Mouse (Mus musculus) embryonic facial prominence, embryonic 11.5 days (tissue): ENCODE results near the gene Eif3c. TPM values are rescaled to one million over a fixed set of nuclear protein-coding genes. Genes with fewer than 3 reads are reported as not detected.

Source experiments
- ATAC-seq: fragments of 200-750 bp; cut with Nextera tagmentation; replicated peaks from 2 replicates; pipeline ENCODE4 v1.8.0; 2017; ENCODE audit warnings: low read depth; ENCODE audit not compliant: insufficient number of reproducible peaks, low FRiP score, low TSS enrichment
- DNase-seq: peaks from one replicate; pipeline ENCODE4 v3.0.0-alpha.2; 2015; ENCODE audit warnings: low spot score
- H3K27ac ChIP-seq: fragments of 300-500 bp; sonication (generic); replicated peaks from 2 replicates; pipeline ENCODE4 v1.5.1; 2014; ENCODE audit warnings: mild to moderate bottlenecking, low read depth, low read length, control low read depth
- H3K27me3 ChIP-seq: fragments of 300-500 bp; sonication (generic); 2 replicates; pipeline ENCODE4 v1.6.1; 2014; ENCODE audit warnings: mild to moderate bottlenecking, low read length, moderate library complexity, mixed read lengths; ENCODE audit not compliant: control insufficient read depth, insufficient read depth
- H3K36me3 ChIP-seq: fragments of 300-500 bp; sonication (generic); replicated peaks from 2 replicates; pipeline ENCODE4 v1.6.1; 2014; ENCODE audit warnings: low read depth, mild to moderate bottlenecking, low read length, moderate library complexity, mixed read lengths; ENCODE audit not compliant: control insufficient read depth, insufficient read depth
- H3K4me1 ChIP-seq: fragments of 300-500 bp; sonication (generic); 2 replicates; pipeline ENCODE4 v1.6.1; 2014; ENCODE audit warnings: low read length, mixed read lengths; ENCODE audit not compliant: control insufficient read depth, insufficient read depth
- H3K4me2 ChIP-seq: fragments of 300-500 bp; sonication (generic); 2 replicates; pipeline ENCODE4 v1.6.1; 2014; ENCODE audit warnings: low read depth, mild to moderate bottlenecking, control low read depth, low read length, moderate library complexity
- H3K4me3 ChIP-seq: fragments of 300-500 bp; sonication (generic); 2 replicates; pipeline ENCODE4 v1.5.1; 2014; ENCODE audit warnings: low read depth, low read length, control low read depth
- H3K9ac ChIP-seq: fragments of 300-500 bp; sonication (generic); replicated peaks from 2 replicates; pipeline ENCODE4 v1.6.1; 2014; ENCODE audit warnings: mild to moderate bottlenecking, control low read depth, low read length
- H3K9me3 ChIP-seq: fragments of 300-500 bp; sonication (generic); replicated peaks from 2 replicates; pipeline ENCODE4 v1.6.1; 2016; ENCODE audit warnings: mild to moderate bottlenecking, low read length, inconsistent platforms, mixed read lengths; ENCODE audit not compliant: control insufficient read depth
- WGBS: fragments of 180-500 bp; shearing (Covaris S2); extraction: QIAGEN DNeasy Blood & Tissue Kit; methylation state at CpG from one replicate; pipeline ENCODE4 v1.1.7; 2014; 5-methylcytosine and 5-hydroxymethylcytosine counted together
- polyA plus RNA-seq: library from polyadenylated mRNA; unstranded; fragments of >200 nt; fragmentation: Nextera tagmentation; extraction: Ambion mirVana; gene quantifications from 2 replicates; pipeline ENCODE4 v1.2.1, GENCODE M21; 2014

The Eif3c gene
- polyA plus RNA-seq, 1 experiment from 2014 or later, result 184 TPM

- no peaks in the 10 kb centered on the region for H3K36me3 ChIP-seq
- peak overlapping the region; percentile 65 for H3K4me2 ChIP-seq
- under 1% methylated on average over 22 of the region's 22 CpGs for WGBS
- H3K4me3 ChIP-seq, result peak overlapping the region; percentile 37
- ATAC-seq (peak; percentile 68; the same call in 1 of the 2 replicates), DNase-seq (peak; percentile 94)
- no peaks in the 10 kb centered on the region; the same call in 1 of the 2 replicates for H3K27me3 ChIP-seq
- H3K27ac ChIP-seq, result peak overlapping the region; percentile 54; the same call in 1 of the 2 replicates
- H3K4me1 ChIP-seq, result no peaks in the 10 kb centered on the region; the same call in 1 of the 2 replicates
- no peaks in the 10 kb centered on the region for H3K9me3 ChIP-seq
- H3K9ac ChIP-seq, result peak overlapping the region; percentile 59
Measured at GRCm38 (mm10) chr7:126583251-126583709, 17.1 kb upstream of the Eif3c start.

- no peaks in the 10 kb centered on the region for H3K9me3 ChIP-seq
- ATAC-seq (peak; percentile 54), DNase-seq (peak; percentile 61)
- WGBS, result 2% methylated on average over 20 of the region's 20 CpGs
- no peaks in the 10 kb centered on the region; the same call in 1 of the 2 replicates for H3K27me3 ChIP-seq
- peak overlapping the region; percentile 37 for H3K4me3 ChIP-seq
- H3K4me2 ChIP-seq, result peak overlapping the region; percentile 65
- no peaks in the 10 kb centered on the region for H3K36me3 ChIP-seq
- H3K27ac ChIP-seq, result no peak overlapping the region
- H3K9ac ChIP-seq, result peak overlapping the region; percentile 59
- H3K4me1 ChIP-seq, result no peaks in the 10 kb centered on the region; the same call in 1 of the 2 replicates
Measured at GRCm38 (mm10) chr7:126582759-126583158, 16.5 kb upstream of the Eif3c start.

- no peak overlapping the region for H3K4me3 ChIP-seq
- H3K9me3 ChIP-seq, result no peaks in the 10 kb centered on the region
- no peak for DNase-seq
- H3K36me3 ChIP-seq, result no peaks in the 10 kb centered on the region
- WGBS, result 87% methylated on average over 6 of the region's 6 CpGs
- no peak overlapping the region for H3K27ac ChIP-seq
- ATAC-seq, result no peak
- no peaks in the 10 kb centered on the region for H3K4me1 ChIP-seq
- H3K27me3 ChIP-seq, result no peaks in the 10 kb centered on the region; the same call in 1 of the 2 replicates
- no peak overlapping the region for H3K9ac ChIP-seq
- H3K4me2 ChIP-seq, result no peak overlapping the region
Measured at GRCm38 (mm10) chr7:126581661-126582060, 15.4 kb upstream of the Eif3c start.

- no peak overlapping the region for H3K4me3 ChIP-seq
- no peaks in the 10 kb centered on the region for H3K4me1 ChIP-seq
- WGBS, result 56% methylated on average over 8 of the region's 8 CpGs
- ATAC-seq (no peak), DNase-seq (peak; percentile 55)
- H3K9ac ChIP-seq, result no peak overlapping the region
- H3K4me2 ChIP-seq, result no peak overlapping the region
- H3K36me3 ChIP-seq, result no peaks in the 10 kb centered on the region; the same call in 1 of the 2 replicates
- no peak overlapping the region for H3K27ac ChIP-seq
- H3K27me3 ChIP-seq, result no peaks in the 10 kb centered on the region
- H3K9me3 ChIP-seq, result no peaks in the 10 kb centered on the region
Measured at GRCm38 (mm10) chr7:126579172-126579571, 13.0 kb upstream of the Eif3c start.

GRCm38 (mm10) chr7:126576946-126577345 lies 10.7 kb upstream of the Eif3c start:
- DNase-seq, result peak; percentile 70
- Histone ChIP-seq H3K9ac (no peak overlapping the region), H3K36me3 (no peaks in the 10 kb centered on the region; the same call in 1 of the 2 replicates), H3K27me3 (no peaks in the 10 kb centered on the region), H3K4me1 (no peaks in the 10 kb centered on the region), H3K4me2 (no peak overlapping the region), H3K9me3 (no peaks in the 10 kb centered on the region), H3K27ac (no peak overlapping the region), H3K4me3 (no peak overlapping the region)
- no peak for ATAC-seq
- 52% methylated on average over 8 of the region's 8 CpGs for WGBS

GRCm38 (mm10) chr7:126565693-126566092 lies 518 bp downstream of the Eif3c start:
- H3K4me1 ChIP-seq, result no peaks in the 10 kb centered on the region
- DNase-seq, result peak; percentile 25
- 0 out of 2 replicates have a peak overlapping the region, but pooled peaks have one; percentile 7 for H3K27ac ChIP-seq
- no peak for ATAC-seq
- peak overlapping the region; percentile 61 for H3K4me2 ChIP-seq
- peak overlapping the region; percentile 77 for H3K4me3 ChIP-seq
- under 1% methylated on average over 28 of the region's 28 CpGs for WGBS
- H3K9me3 ChIP-seq, result no peaks in the 10 kb centered on the region
- peak overlapping the region; percentile 73 for H3K9ac ChIP-seq
- no peaks in the 10 kb centered on the region for H3K27me3 ChIP-seq
- H3K36me3 ChIP-seq, result no peaks in the 10 kb centered on the region; the same call in 1 of the 2 replicates

GRCm38 (mm10) chr7:126556635-126557034 lies 9.6 kb downstream of the Eif3c start:
- Histone ChIP-seq H3K4me2 (no peak overlapping the region), H3K4me1 (no peaks in the 10 kb centered on the region), H3K27ac (no peak overlapping the region), H3K9ac (no peak overlapping the region), H3K27me3 (no peaks in the 10 kb centered on the region), H3K9me3 (no peaks in the 10 kb centered on the region), H3K4me3 (no peak overlapping the region), H3K36me3 (peaks cover 34% of the 10 kb centered on the region)
- DNase-seq (no peak), ATAC-seq (no peak)
- WGBS, result 90% methylated on average over 5 of the region's 5 CpGs

GRCm38 (mm10) chr7:126554796-126555195 lies 11.4 kb downstream of the Eif3c start:
- Histone ChIP-seq H3K27ac (no peak overlapping the region), H3K4me2 (no peak overlapping the region), H3K9me3 (no peaks in the 10 kb centered on the region), H3K36me3 (peaks cover 32% of the 10 kb centered on the region), H3K9ac (no peak overlapping the region), H3K4me1 (no peaks in the 10 kb centered on the region), H3K4me3 (no peak overlapping the region), H3K27me3 (no peaks in the 10 kb centered on the region)
- DNase-seq (no peak), ATAC-seq (no peak)
- 94% methylated on average over 1 of the region's 1 CpGs for WGBS
